Mouse (Mus musculus): ENCODE measurements at regions not wholly inside any gene's neighbourhood (a gene's known extent, or its start where the extent isn't known, plus 50 kb on each side); places are given as distances from the start of the nearest gene placed in this dataset.

GRCm38 (mm10) chr17:51534270-51534669, 298.8 kb downstream of the Satb1 start:
- no peak for DNase-seq (ENCODE audit: extremely low spot score, low spot score)

DNA sequence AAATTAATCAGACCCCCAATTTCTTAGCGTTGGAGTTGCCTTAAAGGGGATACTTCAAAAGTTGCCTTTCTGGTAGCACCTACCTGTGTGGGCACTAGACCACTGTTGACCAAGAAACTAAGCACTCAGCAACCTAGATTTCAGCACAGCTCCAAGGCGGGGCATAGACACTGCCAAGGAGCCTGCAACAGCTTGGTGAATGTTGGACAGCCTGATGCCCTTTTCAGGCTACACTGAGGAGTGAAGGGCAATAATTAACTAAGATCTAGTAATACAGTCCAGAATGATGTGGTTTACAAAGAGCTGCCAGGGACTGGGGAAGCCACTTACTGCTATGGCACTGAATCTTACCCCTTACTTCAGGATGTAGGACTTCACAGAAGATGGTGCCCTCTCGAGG, 304.9 kb downstream of the Satb1 start:
- no peak for DNase-seq (ENCODE audit: extremely low spot score, low spot score)

DNA sequence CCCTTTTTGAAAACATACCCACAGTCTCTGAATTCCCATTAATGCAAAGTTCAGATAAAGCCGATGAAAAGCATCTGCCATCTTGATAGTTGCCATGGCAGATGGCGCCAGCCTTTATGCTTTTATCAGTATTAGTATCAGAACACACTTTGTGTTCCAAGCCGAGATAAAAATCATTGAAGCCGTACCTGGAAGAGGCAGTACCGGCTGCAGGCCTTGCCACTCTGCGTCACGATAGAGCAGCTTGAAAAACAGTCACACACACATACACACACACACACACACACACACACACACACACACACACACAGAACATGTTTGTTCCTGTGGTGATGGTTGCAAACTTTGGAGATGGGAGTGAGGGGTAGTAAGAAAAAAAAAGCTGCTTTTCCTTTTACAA, 306.2 kb downstream of the Satb1 start:
- no peak for DNase-seq (ENCODE audit: extremely low spot score, low spot score)

DNA sequence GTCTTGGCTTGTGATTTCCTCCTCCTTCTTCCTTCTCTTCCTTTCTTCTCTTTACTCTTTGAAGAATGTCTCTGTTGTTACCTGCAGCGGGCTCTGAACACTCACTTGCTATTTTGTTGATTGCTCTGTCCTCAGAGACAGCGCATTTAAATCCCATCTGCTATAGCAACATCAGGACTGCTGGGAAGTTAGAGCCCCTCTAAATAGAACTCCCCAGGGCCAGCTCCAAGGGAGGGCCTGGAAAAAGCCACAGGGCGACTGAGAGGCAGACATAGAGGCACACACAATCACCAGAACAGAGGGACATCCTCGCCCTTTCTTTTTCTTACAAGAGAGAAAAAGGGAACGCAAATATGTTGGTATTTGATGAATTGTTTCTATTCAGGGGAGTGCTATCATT, 306.6 kb downstream of the Satb1 start:
- DNase-seq (ENCODE audit: extremely low spot score, low spot score): no peak

GRCm38 (mm10) chr17:51526021-51526420, 307.1 kb downstream of the Satb1 start:
- no peak for DNase-seq (ENCODE audit: extremely low spot score, low spot score)

DNA sequence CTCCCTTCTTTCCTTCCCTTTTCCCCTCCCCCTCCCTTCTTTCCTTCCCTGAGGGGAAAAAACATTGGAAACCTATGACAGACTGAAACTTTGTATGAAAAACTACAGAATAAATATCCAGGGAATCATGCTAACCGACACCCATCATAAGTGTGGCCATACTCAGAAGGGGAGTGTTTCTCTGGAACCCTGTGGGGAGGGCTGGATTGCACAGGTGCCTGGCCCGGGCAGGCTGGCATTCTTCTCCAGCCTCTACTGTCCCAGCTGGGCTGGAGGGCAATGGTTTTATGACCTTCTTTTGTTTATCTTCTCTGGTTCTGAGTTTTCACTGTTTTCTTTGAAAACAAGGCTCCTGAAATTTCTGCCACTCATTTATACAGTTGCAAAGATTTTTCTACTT, 307.9 kb downstream of the Satb1 start:
- no peak for DNase-seq (ENCODE audit: extremely low spot score, low spot score)

- no peak for DNase-seq (ENCODE audit: extremely low spot score, low spot score)
These were observed 321.2 kb downstream of the Satb1 start for GRCm38 (mm10) chr17:51511917-51512316.

GRCm38 (mm10) chr17:51500751-51501150, 321.6 kb upstream of the Tbc1d5 start:
- no peak for DNase-seq (ENCODE audit: extremely low spot score, low spot score)

- DNase-seq (ENCODE audit: extremely low spot score, low spot score): no peak
These were observed 320.4 kb upstream of the Tbc1d5 start for GRCm38 (mm10) chr17:51499541-51499940.

DNA sequence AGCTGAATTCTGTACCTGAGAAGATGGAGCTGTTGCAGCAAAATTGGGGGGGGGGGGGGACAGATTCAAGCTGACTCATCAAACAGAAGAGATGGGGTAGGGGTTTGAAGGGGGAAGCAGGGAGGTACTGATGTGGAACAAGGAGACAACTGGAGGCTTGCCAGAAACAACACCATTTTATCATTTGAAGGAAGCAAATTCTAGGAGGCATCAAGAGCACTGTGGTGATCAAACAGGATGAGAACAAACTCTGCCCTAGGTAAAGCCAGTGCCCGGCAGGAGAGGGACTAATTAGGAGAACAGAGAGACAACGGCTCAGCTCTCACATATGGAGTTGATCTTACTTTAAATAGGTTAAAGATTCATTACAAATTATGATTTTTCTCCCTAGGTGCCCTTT, 315.9 kb upstream of the Tbc1d5 start:
- no peak for DNase-seq (ENCODE audit: extremely low spot score, low spot score)

- DNase-seq (ENCODE audit: extremely low spot score, low spot score): no peak
These were observed 310.2 kb upstream of the Tbc1d5 start for GRCm38 (mm10) chr17:51489386-51489785.

DNA sequence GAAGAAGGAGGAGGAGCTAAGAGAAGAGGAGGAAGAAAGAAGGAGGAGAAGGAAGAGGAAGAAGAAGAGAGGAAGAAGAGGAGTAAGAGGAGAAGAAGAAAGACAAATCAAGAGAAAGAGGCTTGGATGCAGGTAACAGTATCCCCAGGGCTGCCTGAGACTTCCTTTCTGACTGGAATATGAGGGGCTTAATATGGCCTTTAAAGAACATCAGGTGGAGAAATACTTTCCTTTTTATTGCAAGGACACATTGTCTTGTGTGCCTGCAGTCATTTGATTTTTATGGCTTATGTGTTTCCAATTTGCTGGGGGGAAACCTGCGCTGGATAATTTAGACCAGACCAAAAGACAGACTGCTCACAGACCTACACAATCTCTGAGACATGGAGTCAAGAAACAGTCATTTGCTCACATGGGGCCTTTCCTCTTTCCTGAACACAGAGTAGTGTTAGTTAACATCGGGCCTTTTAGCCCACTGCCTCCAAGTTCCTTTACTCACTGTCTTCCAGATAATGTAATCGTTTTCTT, 308.8 kb upstream of the Tbc1d5 start:
- DNase-seq (ENCODE audit: extremely low spot score, low spot score): no peak

DNA sequence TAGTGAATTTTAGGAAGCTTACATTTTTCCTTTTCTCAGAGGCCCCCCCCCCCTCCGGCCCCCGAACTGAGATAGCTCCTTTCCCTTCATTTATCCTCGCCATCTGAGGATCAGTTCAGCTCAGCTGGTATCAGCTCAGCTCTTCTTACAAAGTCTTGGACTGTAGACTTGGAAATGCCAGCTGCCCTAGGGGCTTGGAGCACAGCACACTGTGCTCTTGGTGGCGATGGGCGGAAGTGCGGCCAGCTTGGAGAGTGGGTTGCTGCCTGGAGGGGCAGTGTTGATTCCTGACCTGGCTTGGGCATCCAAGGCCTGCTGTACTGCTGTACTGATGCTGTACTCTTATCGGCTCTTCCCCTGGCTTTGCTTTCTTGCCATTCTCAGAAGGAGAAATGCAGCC, 298.7 kb upstream of the Tbc1d5 start:
- no peak for DNase-seq (ENCODE audit: extremely low spot score, low spot score)

GRCm38 (mm10) chr17:51477404-51477803, 298.3 kb upstream of the Tbc1d5 start:
- DNase-seq (ENCODE audit: extremely low spot score, low spot score): no peak

- no peak for DNase-seq (ENCODE audit: extremely low spot score, low spot score)
These were observed 283.2 kb upstream of the Tbc1d5 start for GRCm38 (mm10) chr17:51462137-51462880.

DNA sequence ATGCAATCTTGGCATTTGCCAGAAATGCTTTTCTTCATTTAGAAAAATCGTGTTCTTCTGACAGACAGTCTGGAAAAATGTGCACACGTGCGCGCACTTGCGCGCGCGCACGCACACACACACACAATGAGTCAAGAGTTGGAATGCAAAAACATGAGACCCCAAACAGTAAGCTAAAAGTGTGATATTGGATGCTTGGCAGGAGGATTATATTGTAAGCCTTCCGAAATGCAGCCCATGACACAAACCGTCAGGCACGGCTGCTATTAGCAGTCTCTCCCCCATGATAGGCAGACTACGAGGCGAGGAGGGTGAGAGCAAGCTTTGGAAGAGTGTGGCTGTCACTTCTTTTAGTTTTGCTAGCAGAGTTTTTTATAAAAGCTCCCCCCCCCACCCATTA, 282.1 kb upstream of the Tbc1d5 start:
- no peak for DNase-seq (ENCODE audit: extremely low spot score, low spot score)

- no peak for DNase-seq (ENCODE audit: extremely low spot score, low spot score)
These were observed 280.0 kb upstream of the Tbc1d5 start for GRCm38 (mm10) chr17:51459119-51459518.

DNA sequence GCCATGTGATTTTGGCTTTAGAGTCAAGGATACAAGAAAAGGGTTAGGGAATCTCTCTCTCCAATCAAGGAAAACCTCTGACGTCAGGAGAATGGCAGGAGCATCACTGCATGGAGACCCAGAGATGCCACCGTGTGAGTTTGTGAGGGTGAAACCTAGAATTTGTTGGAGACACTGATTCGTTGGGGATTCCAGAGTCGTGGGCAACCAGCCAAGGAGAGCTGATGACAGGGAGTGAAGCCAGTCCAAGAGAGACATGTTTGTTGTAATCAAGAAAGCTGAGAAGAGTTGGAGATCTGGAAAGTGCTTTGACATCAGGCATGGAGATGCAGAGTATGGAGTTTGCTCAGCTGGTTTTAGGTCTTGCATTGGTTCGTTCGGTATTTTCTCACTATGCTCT, 236.6 kb upstream of the Tbc1d5 start:
- DNase-seq (ENCODE audit: extremely low spot score, low spot score): no peak

DNA sequence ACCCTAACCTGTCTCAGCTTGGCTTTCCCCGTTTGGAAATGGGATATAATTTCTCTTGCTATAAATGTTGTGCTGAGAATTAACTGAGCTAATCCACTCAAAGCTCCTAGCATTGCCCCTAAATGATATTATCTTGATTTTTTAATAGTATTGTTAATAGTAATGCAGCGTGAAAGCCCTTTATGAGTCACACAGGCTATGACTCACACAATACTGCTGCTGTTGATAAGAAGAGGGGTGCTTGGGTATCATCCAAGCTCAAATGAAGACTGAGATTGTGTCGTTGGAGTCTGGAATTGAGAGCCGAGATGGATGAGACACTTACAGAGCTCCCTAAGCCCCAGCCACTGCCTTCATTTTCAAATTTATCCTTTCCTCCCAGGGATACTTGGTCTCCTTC, 235.2 kb upstream of the Tbc1d5 start:
- DNase-seq (ENCODE audit: extremely low spot score, low spot score): no peak

DNA sequence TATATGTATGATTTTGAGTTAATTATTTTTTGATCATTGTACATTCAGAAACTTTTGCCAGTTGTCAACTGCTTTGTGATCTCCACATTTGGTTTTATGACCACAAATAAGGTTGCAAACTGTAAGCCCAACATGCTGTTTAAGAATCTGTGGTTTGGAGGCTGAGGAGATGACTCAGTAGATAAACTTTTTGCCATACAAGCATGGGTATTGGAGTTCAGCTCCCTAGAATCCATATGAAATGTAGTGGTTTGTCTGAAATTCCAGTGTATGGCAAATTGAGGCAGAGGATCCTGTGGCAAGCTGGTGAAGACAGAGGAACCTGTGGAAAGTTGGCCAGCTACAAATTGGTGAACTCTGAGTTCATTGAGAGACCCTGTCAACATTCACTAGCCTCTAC, 234.6 kb upstream of the Tbc1d5 start:
- DNase-seq (ENCODE audit: extremely low spot score, low spot score): no peak

DNA sequence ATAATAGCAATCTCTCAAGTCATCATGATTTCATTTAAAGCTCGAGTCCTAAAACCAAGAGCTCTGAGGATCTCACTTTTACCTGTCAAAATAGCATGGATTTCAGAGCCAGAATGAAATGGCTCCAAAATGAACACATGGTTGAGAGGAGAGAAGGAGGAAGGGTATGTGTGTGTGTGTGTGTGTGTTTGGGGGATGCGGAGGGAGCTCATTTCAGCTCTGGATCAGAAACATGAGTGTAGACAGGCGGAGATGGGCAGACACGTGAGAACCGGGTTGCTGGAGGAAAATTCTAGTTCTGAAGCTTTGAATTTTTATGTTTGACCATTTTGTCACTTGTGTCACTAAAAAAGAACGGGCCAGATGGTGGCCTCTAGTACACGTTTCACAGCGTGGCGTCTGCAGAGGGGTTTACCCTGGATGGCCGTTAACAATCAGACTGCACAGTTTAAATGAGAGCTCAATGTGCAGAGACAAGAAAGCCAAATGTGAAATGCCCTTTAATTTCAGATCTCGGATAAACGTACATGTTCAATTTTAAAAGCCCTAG, 232.5 kb upstream of the Tbc1d5 start:
- DNase-seq (ENCODE audit: extremely low spot score, low spot score): no peak

DNA sequence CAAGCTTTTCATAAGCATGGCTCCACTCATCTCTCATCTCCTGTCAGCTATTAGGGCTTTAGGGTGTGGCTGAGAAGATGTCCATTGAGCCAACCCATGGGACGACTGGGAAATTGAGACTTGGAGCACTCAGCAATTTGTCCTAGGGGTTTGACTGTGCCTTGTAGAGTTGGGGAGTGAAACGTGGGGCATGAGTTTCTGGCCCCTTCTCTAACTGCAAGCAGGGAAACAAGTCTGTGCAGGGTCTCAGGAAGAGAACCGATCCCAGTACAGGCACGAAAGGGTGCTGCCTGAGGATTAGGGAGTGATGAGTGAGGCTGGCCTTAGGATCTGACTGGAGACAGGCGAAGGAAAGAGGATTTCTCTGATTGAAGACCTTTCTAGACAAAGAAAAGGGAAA, 229.7 kb upstream of the Tbc1d5 start:
- no peak for DNase-seq (ENCODE audit: extremely low spot score, low spot score)

GRCm38 (mm10) chr17:51408367-51408766, 229.2 kb upstream of the Tbc1d5 start:
- no peak for DNase-seq (ENCODE audit: extremely low spot score, low spot score)

Measured in neural tube, embryonic 10.5 days (tissue).